Mouse (Mus musculus): Measurements from ENCODE around the gene Srgap3. TPM values are rescaled to one million over a fixed set of nuclear protein-coding genes. Genes with fewer than 3 reads are reported as not detected.

The Srgap3 gene
- polyA plus RNA-seq, 1 experiment from 2014 or later, result 68.2 TPM

GRCm38 (mm10) chr6:112788174-112788573 is 158.9 kb downstream of the Srgap3 start:
- Histone ChIP-seq H3K4me2 (ENCODE audit: low read depth, low read length) (no peak overlapping the region), H3K27ac (ENCODE audit: low read depth, low read length) (no peak overlapping the region), H3K4me3 (ENCODE audit: low read depth, low read length) (no peak overlapping the region), H3K9me3 (ENCODE audit: control insufficient read depth, low read length) (no peaks in the 10 kb centered on the region), H3K36me3 (ENCODE audit: control insufficient read depth, insufficient read depth, low read length) (no peaks in the 10 kb centered on the region), H3K9ac (replicated peaks; ENCODE audit: low read depth, low read length) (no peak overlapping the region), H3K4me1 (ENCODE audit: control insufficient read depth, insufficient read depth, low read length) (peaks cover 9% of the 10 kb centered on the region; the same call in 1 of the 2 replicates), H3K27me3 (ENCODE audit: control insufficient read depth, insufficient read depth, low read length) (no peaks in the 10 kb centered on the region)
- ATAC-seq (ENCODE audit: low read depth), result no peak
- 88% methylated on average over 1 of the region's 1 CpGs for WGBS

- WGBS, result 86% methylated on average over 10 of the region's 10 CpGs
- Histone ChIP-seq H3K27ac (ENCODE audit: low read depth, low read length) (no peak overlapping the region), H3K36me3 (ENCODE audit: control insufficient read depth, insufficient read depth, low read length) (peaks cover 8% of the 10 kb centered on the region; the same call in 1 of the 2 replicates), H3K4me3 (ENCODE audit: low read depth, low read length) (no peak overlapping the region), H3K9ac (replicated peaks; ENCODE audit: low read depth, low read length) (no peak overlapping the region), H3K4me1 (ENCODE audit: control insufficient read depth, insufficient read depth, low read length) (no peaks in the 10 kb centered on the region), H3K4me2 (ENCODE audit: low read depth, low read length) (no peak overlapping the region), H3K9me3 (ENCODE audit: control insufficient read depth, low read length) (no peaks in the 10 kb centered on the region), H3K27me3 (ENCODE audit: control insufficient read depth, insufficient read depth, low read length) (no peaks in the 10 kb centered on the region)
- no peak for ATAC-seq (ENCODE audit: low read depth)
Observed at GRCm38 (mm10) chr6:112781409-112782093, 165.5 kb downstream of the Srgap3 start.

DNA sequence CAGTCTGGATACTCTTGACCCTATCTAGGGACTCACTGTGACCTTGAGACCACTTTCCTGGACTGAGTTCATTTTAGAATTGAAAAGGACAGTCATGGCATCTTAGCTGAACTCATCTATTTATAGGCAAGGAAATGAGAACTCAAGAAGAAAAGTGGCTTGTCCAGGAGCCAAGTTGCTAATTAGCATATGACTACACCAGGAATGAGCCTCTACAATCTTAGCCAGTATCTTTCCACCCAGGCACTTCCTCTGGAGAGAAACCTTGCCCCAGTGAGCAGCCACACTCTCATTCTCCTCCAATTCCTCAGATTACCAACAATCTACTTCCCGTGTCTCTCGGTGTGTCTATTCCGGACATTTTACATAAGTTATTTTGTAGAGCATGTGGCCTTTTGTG is 168.9 kb downstream of the Srgap3 start:
- Histone ChIP-seq H3K4me3 (ENCODE audit: low read depth, low read length) (no peak overlapping the region), H3K27ac (ENCODE audit: low read depth, low read length) (no peak overlapping the region), H3K4me1 (ENCODE audit: control insufficient read depth, insufficient read depth, low read length) (no peaks in the 10 kb centered on the region), H3K9ac (replicated peaks; ENCODE audit: low read depth, low read length) (no peak overlapping the region), H3K27me3 (ENCODE audit: control insufficient read depth, insufficient read depth, low read length) (no peaks in the 10 kb centered on the region), H3K36me3 (ENCODE audit: control insufficient read depth, insufficient read depth, low read length) (peaks cover 26% of the 10 kb centered on the region; the same call in 1 of the 2 replicates), H3K4me2 (ENCODE audit: low read depth, low read length) (no peak overlapping the region), H3K9me3 (ENCODE audit: control insufficient read depth, low read length) (no peaks in the 10 kb centered on the region)
- no peak for ATAC-seq (ENCODE audit: low read depth)
- 93% methylated on average over 3 of the region's 3 CpGs for WGBS

DNA sequence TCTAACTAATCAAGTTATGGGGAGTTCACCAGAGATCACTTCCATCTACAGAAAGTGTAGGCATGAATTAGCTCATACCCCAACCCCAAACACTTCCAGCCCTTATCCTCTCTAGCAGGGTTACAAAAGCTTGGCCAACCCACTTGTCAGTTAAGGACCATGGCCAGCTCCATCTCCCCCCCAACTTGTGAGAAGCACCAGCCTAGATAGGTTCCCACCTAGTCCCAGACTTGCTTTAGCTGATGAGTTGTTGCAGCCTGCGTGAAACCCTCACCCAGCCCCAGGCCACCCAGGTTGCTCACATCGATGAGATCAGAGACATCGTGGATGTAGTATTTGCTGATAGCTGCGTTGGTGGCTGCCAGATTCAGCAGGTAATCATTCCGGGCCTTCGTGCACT is 170.3 kb downstream of the Srgap3 start:
- Histone ChIP-seq H3K4me2 (ENCODE audit: low read depth, low read length) (no peak overlapping the region), H3K36me3 (ENCODE audit: control insufficient read depth, insufficient read depth, low read length) (peaks cover 26% of the 10 kb centered on the region; the same call in 1 of the 2 replicates), H3K27me3 (ENCODE audit: control insufficient read depth, insufficient read depth, low read length) (no peaks in the 10 kb centered on the region)

GRCm38 (mm10) chr6:112773754-112774153 is 173.3 kb downstream of the Srgap3 start:
- WGBS, result 90% methylated on average over 7 of the region's 7 CpGs
- Histone ChIP-seq H3K4me3 (ENCODE audit: low read depth, low read length) (no peak overlapping the region), H3K27ac (ENCODE audit: low read depth, low read length) (no peak overlapping the region), H3K36me3 (ENCODE audit: control insufficient read depth, insufficient read depth, low read length) (peaks cover 25% of the 10 kb centered on the region; the same call in 1 of the 2 replicates), H3K4me1 (ENCODE audit: control insufficient read depth, insufficient read depth, low read length) (no peaks in the 10 kb centered on the region), H3K27me3 (ENCODE audit: control insufficient read depth, insufficient read depth, low read length) (no peaks in the 10 kb centered on the region), H3K9ac (replicated peaks; ENCODE audit: low read depth, low read length) (no peak overlapping the region), H3K4me2 (ENCODE audit: low read depth, low read length) (no peak overlapping the region), H3K9me3 (ENCODE audit: control insufficient read depth, low read length) (no peaks in the 10 kb centered on the region)
- no peak for ATAC-seq (ENCODE audit: low read depth)

More for the DNA sequence above, 170.3 kb downstream of the Srgap3 start:
- H3K4me3 ChIP-seq (ENCODE audit: low read depth, low read length), result no peak overlapping the region
- no peaks in the 10 kb centered on the region for H3K4me1 ChIP-seq (ENCODE audit: control insufficient read depth, insufficient read depth, low read length)
- WGBS, result 90% methylated on average over 6 of the region's 6 CpGs
- H3K27ac ChIP-seq (ENCODE audit: low read depth, low read length), result no peak overlapping the region
- no peak for ATAC-seq (ENCODE audit: low read depth)
- H3K9ac ChIP-seq (replicated peaks; ENCODE audit: low read depth, low read length), result no peak overlapping the region
- no peaks in the 10 kb centered on the region for H3K9me3 ChIP-seq (ENCODE audit: control insufficient read depth, low read length)

DNA sequence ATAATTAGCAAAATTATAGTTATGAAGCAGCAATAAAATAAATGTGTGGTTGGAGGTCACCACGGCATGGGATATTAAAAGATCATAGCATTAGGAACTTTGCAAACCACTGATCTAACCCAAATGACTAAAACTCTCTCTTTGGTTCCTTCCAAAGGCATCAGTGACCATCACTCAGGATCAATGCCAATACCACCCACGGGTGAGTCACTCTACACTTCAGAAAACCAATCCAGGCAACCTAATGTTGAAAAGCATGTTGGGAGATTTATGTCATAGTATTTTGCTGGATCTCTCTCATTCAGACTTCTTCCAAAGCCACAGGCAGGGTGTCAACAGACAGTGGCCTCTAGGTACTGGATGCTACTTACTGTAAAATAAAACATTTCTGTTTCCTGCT is 176.1 kb downstream of the Srgap3 start:
- Histone ChIP-seq H3K9ac (replicated peaks; ENCODE audit: low read depth, low read length) (no peak overlapping the region), H3K4me1 (ENCODE audit: control insufficient read depth, insufficient read depth, low read length) (no peaks in the 10 kb centered on the region), H3K27me3 (ENCODE audit: control insufficient read depth, insufficient read depth, low read length) (no peaks in the 10 kb centered on the region), H3K4me2 (ENCODE audit: low read depth, low read length) (no peak overlapping the region), H3K36me3 (ENCODE audit: control insufficient read depth, insufficient read depth, low read length) (peaks cover 41% of the 10 kb centered on the region), H3K27ac (ENCODE audit: low read depth, low read length) (no peak overlapping the region), H3K9me3 (ENCODE audit: control insufficient read depth, low read length) (no peaks in the 10 kb centered on the region), H3K4me3 (ENCODE audit: low read depth, low read length) (no peak overlapping the region)
- ATAC-seq (ENCODE audit: low read depth), result no peak
- 93% methylated on average over 2 of the region's 2 CpGs for WGBS

GRCm38 (mm10) chr6:112758541-112758940 is 188.5 kb downstream of the Srgap3 start:
- no peaks in the 10 kb centered on the region for H3K9me3 ChIP-seq (ENCODE audit: control insufficient read depth, low read length)
- WGBS, result 66% methylated on average over 4 of the region's 4 CpGs
- no peak overlapping the region for H3K4me2 ChIP-seq (ENCODE audit: low read depth, low read length)
- no peak overlapping the region for H3K4me3 ChIP-seq (ENCODE audit: low read depth, low read length)
- H3K36me3 ChIP-seq (ENCODE audit: control insufficient read depth, insufficient read depth, low read length), result peaks cover 12% of the 10 kb centered on the region
- H3K4me1 ChIP-seq (ENCODE audit: control insufficient read depth, insufficient read depth, low read length), result no peaks in the 10 kb centered on the region
- no peak overlapping the region for H3K9ac ChIP-seq (replicated peaks; ENCODE audit: low read depth, low read length)
- no peak for ATAC-seq (ENCODE audit: low read depth)
- H3K27me3 ChIP-seq (ENCODE audit: control insufficient read depth, insufficient read depth, low read length), result no peaks in the 10 kb centered on the region
- no peak overlapping the region for H3K27ac ChIP-seq (ENCODE audit: low read depth, low read length)

DNA sequence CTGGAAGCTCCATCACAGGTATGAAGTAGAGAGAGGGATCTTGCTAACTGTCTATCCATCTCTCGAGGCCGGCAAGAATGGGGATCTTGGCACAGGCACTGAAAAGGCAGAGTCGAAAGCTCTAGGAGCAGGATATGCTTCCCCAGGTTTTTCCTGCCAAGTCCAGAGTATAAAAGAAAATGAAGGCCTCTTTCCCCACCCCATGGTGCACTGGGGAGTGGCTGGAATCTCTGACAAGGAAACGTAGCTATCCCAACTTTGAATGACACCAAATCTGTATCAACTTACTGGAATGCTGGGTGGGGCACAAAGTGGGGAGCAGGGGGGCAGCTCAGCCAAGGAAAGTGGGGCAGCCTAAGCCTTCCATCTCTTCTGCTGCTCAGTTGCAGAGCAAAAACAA is 190.2 kb downstream of the Srgap3 start:
- H3K4me3 ChIP-seq (ENCODE audit: low read depth, low read length), result no peak overlapping the region
- H3K9me3 ChIP-seq (ENCODE audit: control insufficient read depth, low read length), result no peaks in the 10 kb centered on the region
- H3K27me3 ChIP-seq (ENCODE audit: control insufficient read depth, insufficient read depth, low read length), result no peaks in the 10 kb centered on the region
- H3K4me1 ChIP-seq (ENCODE audit: control insufficient read depth, insufficient read depth, low read length), result no peaks in the 10 kb centered on the region
- H3K4me2 ChIP-seq (ENCODE audit: low read depth, low read length), result no peak overlapping the region
- H3K9ac ChIP-seq (replicated peaks; ENCODE audit: low read depth, low read length), result no peak overlapping the region
- no peak overlapping the region for H3K27ac ChIP-seq (ENCODE audit: low read depth, low read length)
- WGBS, result 83% methylated on average over 4 of the region's 4 CpGs
- no peaks in the 10 kb centered on the region; the same call in 1 of the 2 replicates for H3K36me3 ChIP-seq (ENCODE audit: control insufficient read depth, insufficient read depth, low read length)
- no peak for ATAC-seq (ENCODE audit: low read depth)

- Histone ChIP-seq H3K4me2 (ENCODE audit: low read depth, low read length) (no peak overlapping the region), H3K9me3 (ENCODE audit: control insufficient read depth, low read length) (no peaks in the 10 kb centered on the region), H3K4me3 (ENCODE audit: low read depth, low read length) (no peak overlapping the region), H3K27me3 (ENCODE audit: control insufficient read depth, insufficient read depth, low read length) (no peaks in the 10 kb centered on the region), H3K36me3 (ENCODE audit: control insufficient read depth, insufficient read depth, low read length) (no peaks in the 10 kb centered on the region), H3K4me1 (ENCODE audit: control insufficient read depth, insufficient read depth, low read length) (no peaks in the 10 kb centered on the region), H3K27ac (ENCODE audit: low read depth, low read length) (no peak overlapping the region), H3K9ac (replicated peaks; ENCODE audit: low read depth, low read length) (no peak overlapping the region)
- no peak for ATAC-seq (ENCODE audit: low read depth)
- 97% methylated on average over 6 of the region's 6 CpGs for WGBS
Observed at GRCm38 (mm10) chr6:112754994-112755393, 192.1 kb downstream of the Srgap3 start.
